Mouse (Mus musculus) E14TG2a.4 (cell line): ENCODE results near the gene Polr2c.

Source experiments
- CTCF ChIP-seq: conservative IDR thresholded peaks from 2 replicates; pipeline ENCODE4 v1.5.1; 2014; ENCODE audit warnings: low read length
- NANOG ChIP-seq: IDR thresholded peaks from 2 replicates; pipeline ENCODE4 v1.6.1; 2014; ENCODE audit warnings: borderline replicate concordance, low read length, mixed read lengths
- POU5F1 ChIP-seq: IDR thresholded peaks from 2 replicates; pipeline ENCODE4 v1.6.1; 2014; ENCODE audit warnings: low read length, borderline replicate concordance

DNA sequence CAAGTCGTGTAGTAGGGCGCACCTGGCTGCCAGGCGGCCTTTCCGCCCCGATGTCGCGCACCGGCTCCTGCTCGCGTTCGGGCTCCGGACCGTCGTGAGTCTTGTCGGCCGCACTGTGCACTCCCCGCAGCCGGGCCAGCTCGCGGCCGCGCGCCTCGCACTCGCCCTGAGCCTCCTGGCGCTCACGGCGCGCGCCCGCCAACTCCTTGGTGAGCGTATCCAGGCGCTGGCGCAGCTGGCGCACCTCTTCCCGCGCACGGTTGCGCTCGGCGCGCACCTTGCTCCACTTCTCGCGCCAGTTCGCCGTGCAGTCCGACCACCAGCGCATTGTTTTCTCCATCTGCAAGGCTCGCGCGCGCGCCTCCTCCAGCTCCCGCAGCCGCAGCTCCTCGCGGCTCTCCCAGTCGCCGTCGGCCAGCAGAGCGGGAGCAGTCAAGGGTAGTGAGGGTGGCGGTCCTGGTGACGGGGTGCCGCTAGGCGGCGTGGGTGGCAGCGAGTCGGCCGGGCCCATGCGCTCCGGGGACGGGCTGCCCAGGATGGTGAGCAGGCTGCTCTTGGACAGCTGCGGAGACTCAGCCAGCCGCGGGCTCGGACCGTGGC, 55.9 kb downstream of the Polr2c start:
- TF ChIP-seq CTCF (no peak), NANOG (no peak), POU5F1 (no peak)
